Mouse (Mus musculus): ENCODE results near the gene Ubl7.

- no peak for TF ChIP-seq GATA1 (IDR thresholded peaks at IDR 0.05; ENCODE audit: low read length)
- TF ChIP-seq TAL1 (IDR thresholded peaks at IDR 0.05; ENCODE audit: low read length): no peak
Measured at GRCm38 (mm10) chr9:57968166-57968771, 57.5 kb downstream of the Ubl7 start.
